In the genomic region with DNA sequence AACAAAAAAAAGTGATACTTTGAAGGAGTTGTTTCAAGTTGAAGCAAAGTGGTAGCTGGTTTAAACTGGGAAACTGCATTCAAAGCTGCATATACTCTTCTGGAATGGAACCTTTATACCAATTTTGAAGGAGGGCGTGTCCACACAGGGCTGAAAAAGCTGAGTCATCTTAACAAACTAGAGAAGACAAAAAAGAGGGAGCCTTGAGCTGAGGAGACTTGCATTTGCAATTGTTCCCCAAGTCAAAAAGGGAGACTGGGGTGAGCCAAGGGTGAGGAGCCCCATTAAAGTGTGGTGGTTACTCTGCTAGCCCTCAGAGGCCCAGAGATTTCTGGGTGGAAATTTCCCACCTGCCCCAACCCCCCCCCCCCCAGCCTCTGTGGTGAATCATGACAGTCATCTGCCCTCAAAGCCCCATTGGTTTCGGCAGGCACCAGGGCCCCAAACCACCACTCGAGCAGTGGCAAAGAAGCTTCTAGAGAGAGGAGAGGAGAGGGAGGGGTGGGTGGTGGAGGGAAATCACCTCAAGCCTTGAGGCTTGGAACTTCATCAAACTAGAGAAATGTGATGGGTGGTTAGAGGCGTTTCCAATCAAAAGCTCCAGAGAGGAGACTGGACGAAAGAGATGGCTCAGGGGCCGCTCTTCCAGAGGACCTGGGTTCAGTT, we compare ENCODE assay signal across 26 mouse cellular contexts. TPM values are rescaled to one million over a fixed set of nuclear protein-coding genes. Genes with fewer than 3 reads are reported as not detected.
DNase-seq lines count a peak whose midpoint lies in the region; ATAC-seq and TF ChIP-seq lines count a peak whose summit lies in the region.
"Had no signal": no experiment of that assay in that cellular context is flagged by ENCODE, and none has a peak within 500 bp of the region (broad histone marks: within the 10 kb centered on the region; RNA-seq: fewer than 3 reads in every experiment).

No protein-coding gene starts in this region.

- peaks cover 74% of the 10 kb centered on the region for H3K27me3 ChIP-seq in heart, embryonic 10.5 days (ENCODE audit: insufficient read depth, poor library complexity, severe bottlenecking)
- H3K27me3 ChIP-seq in CH12.LX (replicated peaks) = no peaks in the 10 kb centered on the region
- H3K27me3 ChIP-seq in embryonic facial prominence, embryonic 10.5 days (replicated peaks; ENCODE audit: low read depth, poor library complexity, severe bottlenecking) = peaks cover 83% of the 10 kb centered on the region
- peaks cover 44% of the 10 kb centered on the region for H3K27me3 ChIP-seq in kidney, embryonic 14.5 days (ENCODE audit: control insufficient read depth, insufficient read depth, low read length)

- no peaks in the 10 kb centered on the region for H3K79me2 ChIP-seq in CH12.LX (replicated peaks; ENCODE audit: control insufficient read depth, extremely low read depth, insufficient read depth, poor library complexity, severe bottlenecking)

- no peak for TF ChIP-seq CTCF in CH12.LX (conservative IDR thresholded peaks at IDR 0.05 in 1 of 2, IDR thresholded peaks at IDR 0.05 in 1 of 2; ENCODE audit: low read depth in 2 of 2, low read length in 2 of 2)

- no peak overlapping the region for H3K4me3 ChIP-seq in heart, embryonic 10.5 days
- peak overlapping the region in 1 of 3 experiments; percentile 41 for H3K4me3 ChIP-seq in CH12.LX (replicated peaks in 1 of 3; ENCODE audit: low read depth in 2 of 3, low read length in 2 of 3, poor library complexity in 1 of 3)
- no peak overlapping the region for H3K4me3 ChIP-seq in embryonic facial prominence, embryonic 10.5 days
- no peak overlapping the region for H3K4me3 ChIP-seq in kidney, embryonic 14.5 days (ENCODE audit: low read length)
- H3K4me3 ChIP-seq: embryonic facial prominence, embryonic 13.5 days; forebrain, embryonic 13.5 days; gastrocnemius, adult 2 months; heart, embryonic 15.5 days; hindbrain, embryonic 10.5 days; hindbrain, embryonic 15.5 days had no signal

- TF ChIP-seq EP300 in CH12.LX (IDR thresholded peaks at IDR 0.05; ENCODE audit: low read length) = no peak; the same call in 1 of the 2 replicates

- H3K27ac ChIP-seq in heart, embryonic 10.5 days = no peak overlapping the region
- peak overlapping the region; percentile 100 for H3K27ac ChIP-seq in CH12.LX (ENCODE audit: insufficient read depth, low read depth)
- no peak overlapping the region for H3K27ac ChIP-seq in embryonic facial prominence, embryonic 10.5 days (replicated peaks)
- no peak overlapping the region for H3K27ac ChIP-seq in kidney, embryonic 14.5 days (ENCODE audit: low read depth, low read length)
- H3K27ac ChIP-seq: embryonic facial prominence, embryonic 13.5 days; forebrain, embryonic 13.5 days; gastrocnemius, adult 2 months; heart, embryonic 15.5 days; hindbrain, embryonic 10.5 days; hindbrain, embryonic 15.5 days had no signal

- dilution Hi-C loops in CH12.LX (cut with MboI; ENCODE audit: extremely low pct_ligation_motif_present, extremely low pct_unique_long_range_greater_than_20kb, low sequenced_read_pairs) = no loop called here

- ATAC-seq in kidney, embryonic 14.5 days (ENCODE audit: low FRiP score, low TSS enrichment) = no peak
- ATAC-seq: CD4-positive, CD25-positive, alpha-beta regulatory T cell, adult 4 months; forebrain, embryonic 13.5 days; inflammation-experienced regulatory T-cells, adult 6 months; intestine, postnatal 0 days had no signal

- in situ Hi-C loops in CH12.LX (cut with MboI; ENCODE audit: low pct_ligation_motif_present, low pct_unique_long_range_greater_than_20kb, low sequenced_read_pairs) = loop anchor here (25.0 kb wide), 2 partner anchors 474 to 824 kb away; no protein-coding TSS in a partner anchor

- H3K9me3 ChIP-seq in heart, embryonic 10.5 days = no peaks in the 10 kb centered on the region
- H3K9me3 ChIP-seq in CH12.LX (replicated peaks; ENCODE audit: low read length) = no peaks in the 10 kb centered on the region
- no peaks in the 10 kb centered on the region for H3K9me3 ChIP-seq in embryonic facial prominence, embryonic 10.5 days
- H3K9me3 ChIP-seq in kidney, embryonic 14.5 days (ENCODE audit: control insufficient read depth, low read length) = no peaks in the 10 kb centered on the region
- H3K9me3 ChIP-seq: embryonic facial prominence, embryonic 13.5 days; forebrain, embryonic 13.5 days; heart, embryonic 15.5 days; hindbrain, embryonic 10.5 days; hindbrain, embryonic 15.5 days had no signal

- peak overlapping the region; percentile 80 for H3K9ac ChIP-seq in CH12.LX (ENCODE audit: insufficient read depth, low read depth)
- H3K9ac ChIP-seq in kidney, embryonic 14.5 days (ENCODE audit: low read depth, low read length) = no peak overlapping the region
- H3K9ac ChIP-seq: embryonic facial prominence, embryonic 13.5 days; forebrain, embryonic 13.5 days; heart, embryonic 15.5 days; hindbrain, embryonic 15.5 days had no signal

- no peak; the same call in 1 of the 2 replicates for TF ChIP-seq RAD21 in CH12.LX (IDR thresholded peaks at IDR 0.05; ENCODE audit: low read depth, low read length)

- WGBS in heart, embryonic 10.5 days = 72% methylated on average over 6 of the region's 6 CpGs
- WGBS in embryonic facial prominence, embryonic 10.5 days = 73% methylated on average over 6 of the region's 6 CpGs
- WGBS in kidney, embryonic 14.5 days = 78% methylated on average over 6 of the region's 6 CpGs

- intact Hi-C loops in heart, postnatal 25 days (cut with DNase I) = loop anchor here (5.0 kb wide), 2 partner anchors 814 to 829 kb away; no protein-coding TSS in a partner anchor

- no peaks in the 10 kb centered on the region for H3K36me3 ChIP-seq in heart, embryonic 10.5 days
- H3K36me3 ChIP-seq in CH12.LX (replicated peaks in 1 of 2; ENCODE audit: control insufficient read depth in 1 of 2, insufficient read depth in 1 of 2, low read length in 1 of 2) = no peaks in the 10 kb centered on the region
- H3K36me3 ChIP-seq in embryonic facial prominence, embryonic 10.5 days (replicated peaks) = no peaks in the 10 kb centered on the region
- no peaks in the 10 kb centered on the region for H3K36me3 ChIP-seq in kidney, embryonic 14.5 days (ENCODE audit: control insufficient read depth, insufficient read depth, low read length)
- H3K36me3 ChIP-seq: embryonic facial prominence, embryonic 13.5 days; heart, embryonic 15.5 days; hindbrain, embryonic 10.5 days; hindbrain, embryonic 15.5 days had no signal

- peak overlapping the region; percentile 69 for H3K4me2 ChIP-seq in CH12.LX (ENCODE audit: insufficient read depth, low read depth, poor library complexity, severe bottlenecking)
- H3K4me2 ChIP-seq in kidney, embryonic 14.5 days (replicated peaks; ENCODE audit: low read depth, low read length) = no peak overlapping the region
- H3K4me2 ChIP-seq: embryonic facial prominence, embryonic 13.5 days; forebrain, embryonic 13.5 days; heart, embryonic 15.5 days; hindbrain, embryonic 15.5 days had no signal

- no peaks in the 10 kb centered on the region for H3K4me1 ChIP-seq in heart, embryonic 10.5 days
- H3K4me1 ChIP-seq in CH12.LX (ENCODE audit: control insufficient read depth in 1 of 2, insufficient read depth in 2 of 2) = peaks cover 21 to 68% of the 10 kb centered on the region in 2 experiments
- no peaks in the 10 kb centered on the region for H3K4me1 ChIP-seq in embryonic facial prominence, embryonic 10.5 days
- H3K4me1 ChIP-seq in kidney, embryonic 14.5 days (ENCODE audit: control insufficient read depth, insufficient read depth, low read length) = no peaks in the 10 kb centered on the region
- H3K4me1 ChIP-seq: forebrain, embryonic 13.5 days; heart, embryonic 15.5 days; hindbrain, embryonic 15.5 days had no signal

- DNase-seq in heart, embryonic 10.5 days (ENCODE audit: low spot score) = peak; percentile 70
- no peak for DNase-seq in heart, postnatal 25 days (ENCODE audit: low spot score)
- DNase-seq in 3T3-L1 (ENCODE audit: low read depth, low spot score) = peak; percentile 69
- peak; percentile 91 for DNase-seq in CH12.LX (ENCODE audit: extremely low read depth)
- peak; percentile 5 for DNase-seq in embryonic facial prominence, embryonic 10.5 days (ENCODE audit: low spot score)
- no peak for DNase-seq in urinary bladder, postnatal 14 days (ENCODE audit: low spot score)
- DNase-seq: adrenal gland, adult 8-10 months; adrenal gland, postnatal 36 days; B cell, adult 2 months; cerebellum, adult 11 months; cerebellum, adult 8-10 months; cerebellum, postnatal 14 days; gastrocnemius, adult 2 months; gastrocnemius, postnatal 25 days; heart, postnatal 14 days had no signal

- TF ChIP-seq POLR2A in CH12.LX (IDR thresholded peaks at IDR 0.05; ENCODE audit: low read depth, low read length) = no peak; the same call in none of the 2 replicates

TF ChIP-seq in CH12.LX, 34 proteins besides CTCF, POLR2A, EP300 and RAD21 (continues in another document):
- TF ChIP-seq SIN3A (IDR thresholded peaks at IDR 0.05; ENCODE audit: low read length) (0 out of 2 replicates have a peak, but pooled peaks have one; percentile 46), TCF12 (IDR thresholded peaks at IDR 0.05; ENCODE audit: low read depth, low read length) (no peak; the same call in 1 of the 2 replicates), MAFK (IDR thresholded peaks at IDR 0.05; ENCODE audit: insufficient replicate concordance, low read length) (peak; percentile 94), TBP (conservative IDR thresholded peaks at IDR 0.05; ENCODE audit: low read depth, low read length) (peak; percentile 87), KAT2A (IDR thresholded peaks at IDR 0.05; ENCODE audit: insufficient replicate concordance, low read length) (no peak), NELFE (IDR thresholded peaks at IDR 0.05; ENCODE audit: low read depth, low read length) (no peak), ELF1 (IDR thresholded peaks at IDR 0.05; ENCODE audit: low read depth, low read length) (no peak), UBTF (IDR thresholded peaks at IDR 0.05; ENCODE audit: low read depth, low read length) (0 out of 2 replicates have a peak, but pooled peaks have one; percentile 63), ETS1 (conservative IDR thresholded peaks at IDR 0.05; ENCODE audit: low read depth, low read length) (peak; percentile 67; the same call in 1 of the 2 replicates), JUND (conservative IDR thresholded peaks at IDR 0.05; ENCODE audit: low read depth, low read length) (no peak), IRF4 (IDR thresholded peaks at IDR 0.05; ENCODE audit: low read depth, low read length) (peak; percentile 75), E2F4 (IDR thresholded peaks at IDR 0.05; ENCODE audit: insufficient replicate concordance, low read depth, low read length) (no peak), SMC3 (IDR thresholded peaks at IDR 0.05; ENCODE audit: low read depth, low read length) (no peak), CHD2 (IDR thresholded peaks at IDR 0.05; ENCODE audit: low read length) (no peak)

RNA-seq across cellular contexts. Expression of a gene that starts 13.7 kb away (rescaled TPM):
- polyA plus RNA-seq in heart, embryonic 10.5 days (2016; fragmentation: Nextera tagmentation; extraction: Ambion mirVana) = 0.57 TPM in 1 of 2 replicates, not detected in the other
- not detected for total RNA-seq in heart, postnatal 25 days (2021)
- not detected in 2 replicates for total RNA-seq in CH12.LX (2012; rRNA removed)
- total RNA-seq in CH12.LX (2014; rRNA removed) = not detected in 2 replicates
- polyA plus RNA-seq in CH12.LX (2012; ENCODE audit: insufficient read length, low read depth) = not detected in 2 replicates
- 0.30 and 0.47 TPM in 2 replicates for polyA plus RNA-seq in embryonic facial prominence, embryonic 10.5 days (2016; fragmentation: Nextera tagmentation; extraction: Ambion mirVana)
- not detected in 2 replicates for polyA plus RNA-seq in kidney, embryonic 14.5 days (2014; fragmentation: Nextera tagmentation; extraction: Ambion mirVana)
- total RNA-seq: adrenal gland, adult 8-10 months; granulocyte monocyte progenitor cell, adult 5-6 weeks; heart, postnatal 14 days had no signal
- polyA plus RNA-seq: CD4-positive, CD25-positive, alpha-beta regulatory T cell, adult 4 months; cortical plate, adult 2 months; forebrain, embryonic 13.5 days; heart, embryonic 15.5 days; inflammation-experienced regulatory T-cells, adult 6 months; intestine, postnatal 0 days had no signal

Comparison
In these comparisons a context has a peak if more than half of its experiments do, and no peak if none do; other contexts are left out.
1. DNase-seq: peak in heart, embryonic 10.5 days (single experiment), 3T3-L1 (single experiment), CH12.LX (single experiment) and embryonic facial prominence, embryonic 10.5 days (single experiment); none in heart, postnatal 25 days (single experiment) and urinary bladder, postnatal 14 days (single experiment).